Mouse (Mus musculus): Measurements from ENCODE around the gene Arhgap45. TPM values are rescaled to one million over a fixed set of nuclear protein-coding genes. Genes with fewer than 3 reads are reported as not detected.

The Arhgap45 gene
- polyA plus RNA-seq, 1 experiment from 2014 or later: 7.7 TPM

DNA sequence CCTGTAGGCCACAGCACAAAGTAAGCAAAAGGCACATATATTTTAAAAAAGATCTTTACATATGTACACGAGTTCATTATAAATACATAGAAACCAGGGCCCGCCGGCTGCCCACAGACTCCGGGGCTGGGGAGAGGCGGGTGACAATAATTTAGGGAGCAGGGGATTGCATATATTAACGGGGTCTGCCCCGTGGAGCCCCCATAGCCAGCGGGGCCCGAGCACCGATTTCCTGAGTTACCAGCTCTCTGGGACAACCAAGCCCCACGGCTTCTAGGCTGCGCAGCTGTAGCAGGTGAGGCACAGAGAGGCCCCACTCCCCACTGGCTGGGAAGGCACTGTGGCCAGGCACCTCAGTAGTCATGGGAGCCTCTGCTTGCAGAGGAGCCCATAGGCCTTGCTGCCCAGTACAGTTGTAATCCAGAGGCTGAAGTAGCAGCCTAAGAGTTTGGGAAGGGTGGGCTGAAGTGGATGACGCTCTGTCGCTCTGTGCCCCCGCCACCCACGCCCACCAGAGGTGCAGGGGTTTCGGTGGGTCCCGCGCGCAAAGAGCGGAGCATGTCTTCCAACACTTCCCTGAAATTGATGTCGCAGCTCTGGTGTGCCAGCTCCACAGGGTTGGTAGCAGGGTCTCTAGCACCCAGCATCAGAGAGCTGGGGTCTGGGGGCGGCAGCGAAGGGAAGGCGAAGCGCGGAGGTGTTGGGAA, 40.7 kb downstream of the Arhgap45 start:
- H3K4me2 ChIP-seq (replicated peaks; ENCODE audit: low read depth, low read length): no peak overlapping the region
- peaks cover 55% of the 10 kb centered on the region for H3K36me3 ChIP-seq (ENCODE audit: control insufficient read depth, insufficient read depth, low read length)
- ATAC-seq (ENCODE audit: low FRiP score, low TSS enrichment): no peak
- 88% methylated on average over 27 of the region's 27 CpGs for WGBS
- H3K9me3 ChIP-seq (ENCODE audit: control insufficient read depth, low read length): no peaks in the 10 kb centered on the region
- no peak overlapping the region for H3K9ac ChIP-seq (ENCODE audit: low read depth, low read length)
- H3K4me3 ChIP-seq (ENCODE audit: low read length): no peak overlapping the region
- H3K4me1 ChIP-seq (ENCODE audit: control insufficient read depth, insufficient read depth, low read length): peaks cover 14% of the 10 kb centered on the region
- H3K27ac ChIP-seq (ENCODE audit: low read depth, low read length): no peak overlapping the region
- no peaks in the 10 kb centered on the region for H3K27me3 ChIP-seq (ENCODE audit: control insufficient read depth, insufficient read depth, low read length)

GRCm38 (mm10) chr10:80057683-80058326, 41.4 kb downstream of the Arhgap45 start:
- no peaks in the 10 kb centered on the region for H3K9me3 ChIP-seq (ENCODE audit: control insufficient read depth, low read length)
- no peak overlapping the region for H3K9ac ChIP-seq (ENCODE audit: low read depth, low read length)
- H3K4me3 ChIP-seq (ENCODE audit: low read length): no peak overlapping the region
- 85% methylated on average over 30 of the region's 30 CpGs for WGBS
- no peaks in the 10 kb centered on the region for H3K27me3 ChIP-seq (ENCODE audit: control insufficient read depth, insufficient read depth, low read length)
- peaks cover 9% of the 10 kb centered on the region for H3K4me1 ChIP-seq (ENCODE audit: control insufficient read depth, insufficient read depth, low read length)
- no peak overlapping the region for H3K27ac ChIP-seq (ENCODE audit: low read depth, low read length)
- H3K4me2 ChIP-seq (replicated peaks; ENCODE audit: low read depth, low read length): no peak overlapping the region
- H3K36me3 ChIP-seq (ENCODE audit: control insufficient read depth, insufficient read depth, low read length): peaks cover 62% of the 10 kb centered on the region
- ATAC-seq (ENCODE audit: low FRiP score, low TSS enrichment): no peak

- no peaks in the 10 kb centered on the region for H3K9me3 ChIP-seq (ENCODE audit: control insufficient read depth, low read length)
- H3K27me3 ChIP-seq (ENCODE audit: control insufficient read depth, insufficient read depth, low read length): no peaks in the 10 kb centered on the region
- H3K9ac ChIP-seq (ENCODE audit: low read depth, low read length): no peak overlapping the region
- no peak overlapping the region for H3K27ac ChIP-seq (ENCODE audit: low read depth, low read length)
- H3K4me1 ChIP-seq (ENCODE audit: control insufficient read depth, insufficient read depth, low read length): no peaks in the 10 kb centered on the region
- WGBS: over 99% methylated on average over 5 of the region's 5 CpGs
- no peak for ATAC-seq (ENCODE audit: low FRiP score, low TSS enrichment)
- no peak overlapping the region for H3K4me2 ChIP-seq (replicated peaks; ENCODE audit: low read depth, low read length)
- H3K36me3 ChIP-seq (ENCODE audit: control insufficient read depth, insufficient read depth, low read length): peaks cover 51% of the 10 kb centered on the region
- no peak overlapping the region for H3K4me3 ChIP-seq (ENCODE audit: low read length)
Measured at GRCm38 (mm10) chr10:80063104-80063503, 46.7 kb downstream of the Arhgap45 start.

DNA sequence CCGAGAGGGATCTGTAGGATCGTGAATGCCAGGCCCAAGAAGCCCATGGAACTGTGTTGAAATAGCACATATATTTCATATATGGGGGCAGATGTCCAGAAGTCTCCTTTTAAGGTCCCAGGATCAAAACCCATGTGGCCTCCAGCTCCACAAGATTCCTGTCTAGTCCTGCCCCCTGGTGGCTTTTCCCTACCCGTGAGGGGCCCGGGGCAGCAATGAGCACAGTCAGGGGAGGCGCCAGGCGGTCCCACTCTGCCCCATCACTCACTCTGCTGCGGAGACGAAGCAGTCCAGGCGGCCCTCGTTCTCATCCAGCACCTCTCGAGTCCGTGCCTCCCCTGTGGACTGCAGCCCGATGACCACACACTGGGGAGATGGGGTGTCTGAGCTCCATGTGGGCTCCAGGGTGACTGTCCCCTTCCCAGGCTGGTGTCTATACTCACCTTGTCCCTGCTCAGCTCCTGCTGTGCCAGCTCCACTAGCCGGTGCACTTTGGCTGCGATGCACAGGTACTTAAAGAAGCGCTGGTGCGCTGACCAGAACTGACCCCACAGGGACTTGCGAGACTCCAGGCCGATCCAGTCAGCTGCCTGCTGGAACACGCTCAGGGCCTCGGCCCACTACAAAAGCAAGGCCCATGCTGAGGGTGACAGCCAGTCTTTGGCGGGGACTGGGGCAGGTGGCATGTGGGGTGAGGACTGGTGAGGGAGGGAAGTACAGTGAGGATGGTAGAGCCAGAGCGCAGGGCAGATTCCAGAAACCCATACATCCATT, 47.6 kb downstream of the Arhgap45 start:
- no peaks in the 10 kb centered on the region for H3K9me3 ChIP-seq (ENCODE audit: control insufficient read depth, low read length)
- no peaks in the 10 kb centered on the region for H3K4me1 ChIP-seq (ENCODE audit: control insufficient read depth, insufficient read depth, low read length)
- no peak overlapping the region for H3K27ac ChIP-seq (ENCODE audit: low read depth, low read length)
- no peak for ATAC-seq (ENCODE audit: low FRiP score, low TSS enrichment)
- 70% methylated on average over 23 of the region's 23 CpGs for WGBS
- H3K36me3 ChIP-seq (ENCODE audit: control insufficient read depth, insufficient read depth, low read length): peaks cover 45% of the 10 kb centered on the region; the same call in 1 of the 2 replicates
- H3K9ac ChIP-seq (ENCODE audit: low read depth, low read length): no peak overlapping the region
- H3K4me2 ChIP-seq (replicated peaks; ENCODE audit: low read depth, low read length): no peak overlapping the region
- H3K4me3 ChIP-seq (ENCODE audit: low read length): no peak overlapping the region
- no peaks in the 10 kb centered on the region for H3K27me3 ChIP-seq (ENCODE audit: control insufficient read depth, insufficient read depth, low read length)

GRCm38 (mm10) chr10:80069251-80069650, 52.8 kb downstream of the Arhgap45 start:
- H3K4me1 ChIP-seq (ENCODE audit: control insufficient read depth, insufficient read depth, low read length): peaks cover 21% of the 10 kb centered on the region
- ATAC-seq (ENCODE audit: low FRiP score, low TSS enrichment): no peak
- no peak overlapping the region for H3K4me2 ChIP-seq (replicated peaks; ENCODE audit: low read depth, low read length)
- peaks cover 5% of the 10 kb centered on the region; the same call in 1 of the 2 replicates for H3K36me3 ChIP-seq (ENCODE audit: control insufficient read depth, insufficient read depth, low read length)
- H3K27ac ChIP-seq (ENCODE audit: low read depth, low read length): no peak overlapping the region
- no peak overlapping the region for H3K9ac ChIP-seq (ENCODE audit: low read depth, low read length)
- H3K9me3 ChIP-seq (ENCODE audit: control insufficient read depth, low read length): no peaks in the 10 kb centered on the region
- H3K27me3 ChIP-seq (ENCODE audit: control insufficient read depth, insufficient read depth, low read length): no peaks in the 10 kb centered on the region
- whole genome bisulfite sequencing: 92% methylated on average over 6 of the region's 7 CpGs
- no peak overlapping the region for H3K4me3 ChIP-seq (ENCODE audit: low read length)

DNA sequence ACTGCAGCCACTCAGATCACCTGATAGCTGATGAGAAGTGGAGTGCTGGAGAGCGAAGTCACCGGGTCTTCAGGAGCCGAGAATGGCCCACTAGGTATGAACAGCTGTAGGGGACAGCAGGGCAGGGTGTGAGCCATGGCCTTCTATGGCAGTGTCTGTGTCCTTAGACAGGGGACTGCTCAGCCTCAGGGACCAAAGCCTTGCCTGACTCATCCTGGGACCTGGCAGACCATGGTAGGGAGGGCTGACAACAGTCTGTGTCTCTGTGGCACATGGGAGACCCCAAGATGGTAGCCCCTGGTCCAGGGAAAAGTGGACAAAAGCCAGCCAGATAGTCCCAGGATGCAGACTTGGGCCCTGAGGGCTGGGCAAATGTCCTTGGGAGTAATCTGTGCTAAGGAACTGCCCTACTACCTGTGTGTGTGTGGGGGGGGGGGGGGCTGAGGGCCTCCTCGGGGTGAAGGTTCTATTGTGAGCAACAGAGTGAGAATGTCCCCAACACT, 53.5 kb downstream of the Arhgap45 start:
- no peak for ATAC-seq (ENCODE audit: low FRiP score, low TSS enrichment)
- no peak overlapping the region for H3K4me2 ChIP-seq (replicated peaks; ENCODE audit: low read depth, low read length)
- H3K36me3 ChIP-seq (ENCODE audit: control insufficient read depth, insufficient read depth, low read length): peaks cover 4% of the 10 kb centered on the region; the same call in 1 of the 2 replicates
- no peaks in the 10 kb centered on the region for H3K9me3 ChIP-seq (ENCODE audit: control insufficient read depth, low read length)
- no peak overlapping the region for H3K9ac ChIP-seq (ENCODE audit: low read depth, low read length)
- peaks cover 23% of the 10 kb centered on the region for H3K4me1 ChIP-seq (ENCODE audit: control insufficient read depth, insufficient read depth, low read length)
- H3K4me3 ChIP-seq (ENCODE audit: low read length): no peak overlapping the region
- no peak overlapping the region for H3K27ac ChIP-seq (ENCODE audit: low read depth, low read length)
- WGBS: 91% methylated on average over 4 of the region's 4 CpGs
- no peaks in the 10 kb centered on the region for H3K27me3 ChIP-seq (ENCODE audit: control insufficient read depth, insufficient read depth, low read length)

DNA sequence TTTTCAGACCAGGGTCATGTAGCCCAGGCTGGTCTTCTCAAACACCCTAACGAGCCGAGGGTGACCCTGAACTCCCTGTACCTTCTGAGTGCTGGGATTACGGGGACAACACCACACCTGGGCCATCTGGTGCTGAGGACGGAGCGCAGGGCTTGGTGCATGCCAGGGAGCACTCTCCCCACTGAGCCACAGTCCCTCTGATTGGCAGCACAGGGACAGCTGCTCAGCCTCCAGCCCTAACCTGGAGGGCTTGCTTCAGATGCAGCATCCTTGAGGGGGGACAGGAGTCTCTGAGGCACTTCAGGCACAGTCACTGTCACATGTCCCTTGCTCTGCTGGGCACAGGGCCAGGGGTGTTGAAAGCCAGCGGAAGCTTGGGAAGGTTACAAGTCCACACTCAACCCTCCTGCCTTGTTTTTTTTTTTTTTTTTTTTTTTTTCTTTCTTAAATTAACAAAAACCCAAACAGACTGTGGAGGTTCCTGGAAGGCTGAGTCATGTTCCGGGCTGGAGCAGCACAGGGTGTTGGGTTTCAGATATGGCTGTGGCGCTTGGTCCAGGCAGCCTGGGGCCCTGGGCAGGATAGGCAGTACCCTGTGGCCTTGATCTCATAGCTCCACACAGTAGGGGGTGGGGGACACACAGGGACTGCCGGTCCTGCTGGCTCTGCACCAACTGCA, 54.5 kb downstream of the Arhgap45 start:
- no peaks in the 10 kb centered on the region for H3K9me3 ChIP-seq (ENCODE audit: control insufficient read depth, low read length)
- H3K4me2 ChIP-seq (replicated peaks; ENCODE audit: low read depth, low read length): no peak overlapping the region
- peaks cover 4% of the 10 kb centered on the region; the same call in 1 of the 2 replicates for H3K36me3 ChIP-seq (ENCODE audit: control insufficient read depth, insufficient read depth, low read length)
- peak overlapping the region; percentile 78 for H3K27ac ChIP-seq (ENCODE audit: low read depth, low read length)
- no peaks in the 10 kb centered on the region for H3K27me3 ChIP-seq (ENCODE audit: control insufficient read depth, insufficient read depth, low read length)
- 47% methylated on average over 9 of the region's 9 CpGs for WGBS
- H3K4me1 ChIP-seq (ENCODE audit: control insufficient read depth, insufficient read depth, low read length): peaks cover 29% of the 10 kb centered on the region
- H3K4me3 ChIP-seq (ENCODE audit: low read length): no peak overlapping the region
- H3K9ac ChIP-seq (ENCODE audit: low read depth, low read length): peak overlapping the region; percentile 15; the same call in 1 of the 2 replicates
- peak; percentile 81 for ATAC-seq (ENCODE audit: low FRiP score, low TSS enrichment)

GRCm38 (mm10) chr10:80071516-80071900, 55.1 kb downstream of the Arhgap45 start:
- WGBS: 65% methylated on average over 3 of the region's 3 CpGs
- no peak overlapping the region for H3K4me2 ChIP-seq (replicated peaks; ENCODE audit: low read depth, low read length)
- H3K4me1 ChIP-seq (ENCODE audit: control insufficient read depth, insufficient read depth, low read length): peaks cover 29% of the 10 kb centered on the region
- H3K4me3 ChIP-seq (ENCODE audit: low read length): no peak overlapping the region
- H3K27ac ChIP-seq (ENCODE audit: low read depth, low read length): peak overlapping the region; percentile 78; the same call in 1 of the 2 replicates
- no peaks in the 10 kb centered on the region for H3K9me3 ChIP-seq (ENCODE audit: control insufficient read depth, low read length)
- H3K9ac ChIP-seq (ENCODE audit: low read depth, low read length): peak overlapping the region; percentile 15; the same call in 1 of the 2 replicates
- no peak; the same call in 1 of the 2 replicates for ATAC-seq (ENCODE audit: low FRiP score, low TSS enrichment)
- H3K36me3 ChIP-seq (ENCODE audit: control insufficient read depth, insufficient read depth, low read length): peaks cover 4% of the 10 kb centered on the region; the same call in 1 of the 2 replicates
- no peaks in the 10 kb centered on the region for H3K27me3 ChIP-seq (ENCODE audit: control insufficient read depth, insufficient read depth, low read length)

All from kidney, embryonic 14.5 days (tissue).